In the genomic region with DNA sequence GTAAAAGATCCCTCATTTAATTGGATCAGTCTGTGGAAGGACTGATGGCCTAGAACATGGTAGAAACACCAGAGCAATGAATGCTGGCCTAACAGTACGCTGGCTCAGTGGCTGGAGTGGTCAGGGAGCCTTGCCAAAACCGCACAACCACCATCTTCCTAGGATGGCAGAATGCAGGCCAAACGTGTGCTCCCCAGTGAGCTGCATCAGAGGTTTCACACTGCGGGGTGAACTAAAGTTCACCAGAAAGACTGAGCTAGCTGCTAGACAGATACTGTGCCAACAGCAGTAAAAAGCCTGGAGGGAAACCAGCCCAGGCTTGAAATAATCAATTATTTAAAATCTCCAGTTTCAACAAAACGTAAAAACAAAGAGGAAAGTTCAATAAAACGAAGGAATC, we compare ENCODE assay signal across 16 mouse cellular contexts. TPM values are rescaled to one million over a fixed set of nuclear protein-coding genes. Genes with fewer than 3 reads are reported as not detected.
DNase-seq lines count a peak whose midpoint lies in the region; ATAC-seq and TF ChIP-seq lines count a peak whose summit lies in the region.
"Had no signal": no experiment of that assay in that cellular context is flagged by ENCODE, and none has a peak within 500 bp of the region (broad histone marks: within the 10 kb centered on the region; RNA-seq: fewer than 3 reads in every experiment).

No protein-coding gene starts in this region.

- H3K27ac ChIP-seq in intestine, embryonic 16.5 days (ENCODE audit: low read length), result no peak overlapping the region
- H3K27ac ChIP-seq in intestine, postnatal 0 days (ENCODE audit: low read depth, low read length), result no peak overlapping the region
- H3K27ac ChIP-seq in embryonic facial prominence, embryonic 15.5 days (replicated peaks), result no peak overlapping the region
- H3K27ac ChIP-seq: hindbrain, embryonic 12.5 days; liver, embryonic 15.5 days had no signal

- H3K4me3 ChIP-seq in intestine, embryonic 16.5 days (ENCODE audit: low read length), result no peak overlapping the region
- no peak overlapping the region for H3K4me3 ChIP-seq in intestine, postnatal 0 days (ENCODE audit: low read depth, low read length)
- H3K4me3 ChIP-seq in embryonic facial prominence, embryonic 15.5 days (replicated peaks), result no peak overlapping the region
- H3K4me3 ChIP-seq: hindbrain, embryonic 12.5 days; liver, embryonic 15.5 days; myocyte had no signal

- H3K4me2 ChIP-seq in intestine, embryonic 16.5 days (ENCODE audit: low read depth, low read length), result no peak overlapping the region
- H3K4me2 ChIP-seq in intestine, postnatal 0 days (replicated peaks; ENCODE audit: low read depth), result no peak overlapping the region
- no peak overlapping the region for H3K4me2 ChIP-seq in embryonic facial prominence, embryonic 15.5 days (replicated peaks)
- H3K4me2 ChIP-seq: hindbrain, embryonic 12.5 days; liver, embryonic 15.5 days; midbrain, embryonic 11.5 days had no signal

- H3K36me3 ChIP-seq in intestine, embryonic 16.5 days (ENCODE audit: control insufficient read depth, insufficient read depth, low read length), result no peaks in the 10 kb centered on the region
- no peaks in the 10 kb centered on the region for H3K36me3 ChIP-seq in intestine, postnatal 0 days (ENCODE audit: control insufficient read depth, insufficient read depth)
- H3K36me3 ChIP-seq in embryonic facial prominence, embryonic 15.5 days, result no peaks in the 10 kb centered on the region
- H3K36me3 ChIP-seq: liver, embryonic 15.5 days had no signal

- 54% methylated on average over 6 of the region's 6 CpGs for WGBS in intestine, embryonic 16.5 days
- 57% methylated on average over 6 of the region's 6 CpGs for WGBS in intestine, postnatal 0 days
- 44% methylated on average over 6 of the region's 6 CpGs for WGBS in embryonic facial prominence, embryonic 15.5 days

- H3K4me1 ChIP-seq in intestine, embryonic 16.5 days (ENCODE audit: control insufficient read depth, insufficient read depth, low read length), result no peaks in the 10 kb centered on the region
- no peaks in the 10 kb centered on the region for H3K4me1 ChIP-seq in intestine, postnatal 0 days (replicated peaks; ENCODE audit: control insufficient read depth, insufficient read depth, low read length)
- H3K4me1 ChIP-seq in embryonic facial prominence, embryonic 15.5 days, result peaks cover 11% of the 10 kb centered on the region; the same call in 1 of the 2 replicates
- H3K4me1 ChIP-seq: hindbrain, embryonic 12.5 days; liver, embryonic 15.5 days had no signal

- peaks cover 7% of the 10 kb centered on the region; the same call in 1 of the 2 replicates for H3K9me3 ChIP-seq in intestine, embryonic 16.5 days (ENCODE audit: control insufficient read depth, low read length)
- no peaks in the 10 kb centered on the region for H3K9me3 ChIP-seq in intestine, postnatal 0 days (ENCODE audit: control insufficient read depth)
- no peaks in the 10 kb centered on the region for H3K9me3 ChIP-seq in embryonic facial prominence, embryonic 15.5 days (replicated peaks)
- H3K9me3 ChIP-seq: hindbrain, embryonic 12.5 days; liver, embryonic 15.5 days had no signal

- peak; percentile 86 for DNase-seq in Muller cell, postnatal 12 days (ENCODE audit: inconsistent ontology term)
- peak; percentile 9 for DNase-seq in retina, embryonic 14.5 days (ENCODE audit: low spot score)
- DNase-seq in layer of hippocampus, adult 9-10 months (ENCODE audit: low spot score), result no peak
- DNase-seq in MN1 (ENCODE audit: low spot score), result no peak
- DNase-seq: adrenal gland, adult 2 months; cerebellum, postnatal 36 days; forebrain, postnatal 0 days; kidney, adult 18-20 months; spleen, adult 18-20 months had no signal

- no peaks in the 10 kb centered on the region for H3K27me3 ChIP-seq in intestine, embryonic 16.5 days (replicated peaks; ENCODE audit: control insufficient read depth, insufficient read depth, low read length)
- no peaks in the 10 kb centered on the region for H3K27me3 ChIP-seq in intestine, postnatal 0 days (replicated peaks; ENCODE audit: control insufficient read depth, insufficient read depth, low read length)
- H3K27me3 ChIP-seq in embryonic facial prominence, embryonic 15.5 days, result no peaks in the 10 kb centered on the region
- H3K27me3 ChIP-seq: hindbrain, embryonic 12.5 days; liver, embryonic 15.5 days had no signal

- peak; percentile 48; the same call in 1 of the 2 replicates for ATAC-seq in intestine, embryonic 16.5 days
- ATAC-seq in intestine, postnatal 0 days, result no peak
- peak; percentile 76 for ATAC-seq in embryonic facial prominence, embryonic 15.5 days (ENCODE audit: insufficient number of reproducible peaks, low FRiP score, low TSS enrichment, low read depth)
- ATAC-seq: forebrain, postnatal 0 days had no signal

- TF ChIP-seq CTCF in intestine, postnatal 0 days (IDR thresholded peaks at IDR 0.05; ENCODE audit: low read depth), result no peak

- H3K9ac ChIP-seq in intestine, embryonic 16.5 days (ENCODE audit: low read depth, low read length), result no peak overlapping the region
- no peak overlapping the region for H3K9ac ChIP-seq in intestine, postnatal 0 days (ENCODE audit: low read depth, low read length)
- no peak overlapping the region for H3K9ac ChIP-seq in embryonic facial prominence, embryonic 15.5 days
- H3K9ac ChIP-seq: forebrain, postnatal 0 days; hindbrain, embryonic 12.5 days; liver, embryonic 15.5 days had no signal

RNA-seq across cellular contexts. Expression of a gene that starts 39.7 kb away (rescaled TPM):
- 0.42 and 0.49 TPM in 2 replicates for polyA plus RNA-seq in intestine, embryonic 16.5 days (2015; fragmentation: Nextera tagmentation; extraction: Ambion mirVana)
- 0.30 and 0.47 TPM in 2 replicates for polyA plus RNA-seq in intestine, postnatal 0 days (2015; fragmentation: Nextera tagmentation; extraction: Ambion mirVana)
- 1.4 and 3.8 TPM in 2 replicates for polyA plus RNA-seq in embryonic facial prominence, embryonic 15.5 days (2015; fragmentation: Nextera tagmentation; extraction: Ambion mirVana)

RNA-seq across cellular contexts. Expression of a gene that starts 40.0 kb away (rescaled TPM):
- polyA plus RNA-seq in intestine, embryonic 16.5 days (2015; fragmentation: Nextera tagmentation; extraction: Ambion mirVana), result 15.2 and 16.7 TPM in 2 replicates
- 6.7 and 8.1 TPM in 2 replicates for polyA plus RNA-seq in intestine, postnatal 0 days (2015; fragmentation: Nextera tagmentation; extraction: Ambion mirVana)
- 22.6 and 26.0 TPM in 2 replicates for polyA plus RNA-seq in embryonic facial prominence, embryonic 15.5 days (2015; fragmentation: Nextera tagmentation; extraction: Ambion mirVana)

Comparison
In these comparisons a context has a peak if more than half of its experiments do, and no peak if none do; other contexts are left out.
1. DNase-seq: peak in Muller cell, postnatal 12 days (single experiment) and retina, embryonic 14.5 days (single experiment); none in layer of hippocampus, adult 9-10 months (single experiment) and MN1 (single experiment).